Comparison of ENCODE assay signal across 8 mouse cellular contexts in the genomic region with DNA sequence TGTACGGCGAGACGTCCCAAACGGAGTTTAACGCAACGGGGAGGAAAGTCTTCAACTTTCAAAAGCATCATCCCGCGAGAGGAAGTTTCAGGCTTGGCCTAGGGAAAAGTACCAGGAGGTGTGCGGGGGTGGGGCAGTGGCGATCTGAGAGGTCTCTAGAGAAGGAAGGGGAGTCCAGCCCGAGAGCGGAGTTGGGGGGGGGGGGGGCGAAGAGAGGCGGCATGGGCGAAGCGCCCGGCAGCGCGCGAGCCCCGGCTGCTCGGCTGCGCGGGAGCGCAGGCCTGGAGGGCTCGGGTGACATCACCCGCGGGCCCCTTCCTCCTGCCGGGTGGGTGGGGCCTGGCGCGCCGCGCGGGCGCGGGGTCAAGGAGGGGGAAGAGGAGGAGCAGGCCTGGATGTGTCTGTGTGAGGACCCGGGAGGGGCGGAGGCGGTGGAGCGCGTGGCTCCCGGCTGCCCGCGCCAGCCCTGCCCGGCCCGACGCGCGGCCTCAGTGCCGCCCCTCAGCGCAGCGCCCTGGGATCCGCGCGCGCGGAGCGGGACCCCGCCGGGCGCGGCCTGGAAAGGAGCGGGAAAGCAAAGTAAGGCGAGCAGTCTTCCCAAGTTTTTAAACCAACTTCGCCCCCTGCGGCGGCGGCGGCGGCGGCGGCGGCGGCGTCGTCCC. TPM values are rescaled to one million over a fixed set of nuclear protein-coding genes. Genes with fewer than 3 reads are reported as not detected.
DNase-seq lines count a peak whose midpoint lies in the region.

Gene Gli3, plus strand, starts transcription at position 406 of the 662 bp plus-strand sequence.

- peak within 1 kb of the TSS; percentile 99 for H3K27ac ChIP-seq in hindbrain, embryonic 10.5 days

- DNase-seq in ZHBTc4 (ENCODE audit: low read depth, low spot score), result peak; percentile 90
- DNase-seq in cerebellum, adult 9-11 months, result peak; percentile 28
- DNase-seq in frontal cortex, postnatal 10 days (ENCODE audit: low spot score in 2 of 2), result peak; percentile 37 to 50
- DNase-seq in hindbrain, embryonic 10.5 days (ENCODE audit: low spot score), result peak; percentile 93
- peak; percentile 6 to 14 for DNase-seq in layer of hippocampus, postnatal 25 days (ENCODE audit: extremely low spot score in 1 of 2, low spot score in 1 of 2)
- peak; percentile 25 for DNase-seq in lung, postnatal 25 days (ENCODE audit: low spot score)
- DNase-seq in right cerebral cortex, postnatal 14 days, result peak; percentile 23
- DNase-seq in T-cell, adult 2 months (ENCODE audit: low spot score), result no peak

- peak within 1 kb of the TSS; percentile 96 for H3K4me3 ChIP-seq in hindbrain, embryonic 10.5 days

- no peaks in the 10 kb centered on the region for H3K9me3 ChIP-seq in hindbrain, embryonic 10.5 days

- peaks cover 46% of the 10 kb centered on the region for H3K4me1 ChIP-seq in hindbrain, embryonic 10.5 days (replicated peaks)

- H3K36me3 ChIP-seq in hindbrain, embryonic 10.5 days, result no peaks in the 10 kb centered on the region

- peaks cover 4% of the 10 kb centered on the region; the same call in 1 of the 2 replicates for H3K27me3 ChIP-seq in hindbrain, embryonic 10.5 days (ENCODE audit: insufficient read depth, poor library complexity, severe bottlenecking)

- under 1% methylated on average over 71 of the region's 76 CpGs for WGBS in hindbrain, embryonic 10.5 days

RNA-seq across cellular contexts. Expression of gene Gli3, which starts in this region (rescaled TPM):
- 32.3 and 36.0 TPM in 2 replicates for polyA plus RNA-seq in hindbrain, embryonic 10.5 days (2016; fragmentation: Nextera tagmentation; extraction: Ambion mirVana)
- 1 to 10 TPM; 8.1 to 9.1 TPM for total RNA-seq in layer of hippocampus, postnatal 25 days (2021)
